Mouse (Mus musculus): ENCODE data around the gene Wnt3.

Wnt3 gene

DNA sequence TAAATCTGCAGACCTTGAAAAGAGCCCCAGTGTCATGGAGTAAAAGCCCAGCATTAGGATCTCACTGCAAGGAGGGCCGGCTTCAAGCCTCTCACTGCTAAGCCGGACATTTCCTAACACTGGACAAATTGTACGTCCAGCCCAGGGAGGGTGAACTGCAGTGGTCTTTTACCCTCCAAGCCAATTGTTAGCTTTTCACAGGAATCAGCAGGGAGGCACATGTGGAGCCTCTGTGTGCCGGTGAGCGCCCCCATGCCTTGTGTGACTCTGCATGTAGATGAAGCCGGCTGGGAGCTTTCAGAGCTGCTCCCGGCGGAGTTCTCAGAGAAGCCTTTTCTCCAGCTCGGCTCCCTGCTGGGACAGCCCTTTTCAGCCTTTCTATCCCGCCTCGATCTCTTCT lies 66.9 kb downstream of the Wnt3 start:
- no peak for DNase-seq (ENCODE audit: low spot score)

DNA sequence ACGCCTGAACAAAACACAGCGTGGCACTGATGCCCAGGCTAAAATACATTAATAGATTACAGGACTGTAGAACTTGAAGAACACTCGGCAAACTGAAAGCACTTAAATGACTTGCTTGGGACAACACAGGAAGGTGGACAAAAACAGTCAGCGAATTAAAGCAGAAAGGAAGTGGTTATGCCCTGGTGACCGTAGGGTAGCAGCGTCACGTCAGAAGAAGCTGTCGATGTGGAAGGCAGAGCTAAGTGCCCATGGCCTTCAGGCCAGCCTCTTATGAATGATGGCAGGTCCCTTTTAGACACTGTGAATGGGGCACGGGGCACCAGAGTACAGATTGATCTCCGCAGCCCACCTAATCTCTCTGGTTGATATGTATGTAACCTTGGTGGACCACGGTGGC lies 74.3 kb downstream of the Wnt3 start:
- no peak for DNase-seq (ENCODE audit: low spot score)

DNA sequence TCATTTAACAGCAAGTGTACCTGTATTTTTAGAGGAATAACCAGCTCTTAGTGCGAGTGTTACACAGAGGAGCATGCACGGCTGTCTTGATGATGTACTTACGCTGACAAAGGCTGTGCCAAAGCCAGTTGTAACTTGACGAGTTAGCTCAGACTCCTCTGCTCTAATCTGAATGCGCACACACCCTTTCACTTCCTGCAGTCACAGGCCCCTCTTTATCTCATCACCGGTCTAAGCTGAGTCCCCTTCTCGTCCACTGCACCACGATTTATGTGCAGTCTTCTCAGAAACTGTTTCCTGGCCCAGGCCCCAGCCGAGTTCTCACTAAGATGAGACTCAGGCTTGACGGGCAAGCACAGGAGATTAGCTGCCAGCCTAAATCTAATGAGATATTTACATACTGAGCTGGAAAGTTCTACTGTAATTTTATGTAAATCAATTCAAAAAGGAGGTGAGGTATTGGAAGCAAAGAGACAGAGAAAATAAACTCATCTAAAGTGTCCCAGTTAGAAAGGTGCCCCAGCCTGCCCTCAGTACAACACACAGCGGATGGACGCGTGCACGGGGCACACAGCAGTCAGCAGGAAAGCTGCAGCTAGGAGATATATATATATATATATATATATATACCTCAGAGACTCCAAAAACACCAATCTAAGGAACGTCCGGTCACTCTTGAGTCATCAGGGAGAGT lies 78.8 kb downstream of the Wnt3 start:
- DNase-seq (ENCODE audit: low spot score) = no peak

DNA sequence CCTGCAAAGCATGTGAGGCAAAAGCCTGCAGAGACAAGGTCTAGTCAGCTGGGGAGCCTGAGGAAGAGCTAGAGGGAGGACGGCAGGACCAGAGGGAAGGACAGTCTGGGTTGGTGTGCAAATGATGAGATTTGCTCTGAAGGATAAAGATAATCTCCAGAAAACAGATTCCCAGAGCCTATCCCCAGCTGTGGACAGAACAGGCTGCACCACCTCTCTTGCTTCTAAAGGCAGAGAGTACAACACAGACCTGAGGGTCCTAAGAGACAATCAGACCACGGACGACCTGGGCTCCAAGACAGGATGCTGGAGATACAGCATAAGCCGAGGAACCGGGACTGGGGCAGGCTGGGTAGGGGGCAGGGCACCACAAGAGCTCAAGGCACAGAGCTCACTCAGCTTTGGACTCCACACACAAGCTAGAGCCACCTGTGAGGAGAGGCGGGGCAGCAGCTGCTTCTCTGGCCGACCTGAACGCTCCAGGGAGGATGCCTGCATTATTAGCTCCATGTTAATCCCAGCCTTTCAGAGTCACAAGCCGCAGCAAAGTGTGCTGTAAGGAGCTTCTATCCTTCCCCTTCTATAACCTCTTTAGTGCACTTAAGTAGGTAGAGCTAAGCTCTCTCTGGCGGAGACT lies 79.5 kb downstream of the Wnt3 start:
- no peak for DNase-seq (ENCODE audit: low spot score)

DNA sequence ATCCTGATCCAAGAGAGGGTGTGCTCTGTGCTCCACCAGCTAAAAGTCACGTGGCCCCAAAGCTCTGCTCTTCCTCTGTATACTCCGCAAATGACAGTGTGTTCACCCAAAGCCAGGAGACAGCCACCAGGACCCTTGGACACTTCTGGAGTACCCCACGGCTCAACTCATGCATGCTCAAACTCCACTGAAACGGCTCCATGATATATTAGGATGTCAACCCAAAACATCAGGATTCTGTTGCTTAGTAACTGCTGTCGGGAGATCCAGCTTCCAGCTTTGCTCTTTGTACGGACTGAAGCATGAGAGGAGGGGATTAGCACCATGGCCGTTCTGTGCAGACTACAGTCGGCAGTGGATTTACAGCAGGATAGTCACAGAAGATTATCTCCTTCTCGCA lies 80.3 kb downstream of the Wnt3 start:
- no peak for DNase-seq (ENCODE audit: low spot score)

DNA sequence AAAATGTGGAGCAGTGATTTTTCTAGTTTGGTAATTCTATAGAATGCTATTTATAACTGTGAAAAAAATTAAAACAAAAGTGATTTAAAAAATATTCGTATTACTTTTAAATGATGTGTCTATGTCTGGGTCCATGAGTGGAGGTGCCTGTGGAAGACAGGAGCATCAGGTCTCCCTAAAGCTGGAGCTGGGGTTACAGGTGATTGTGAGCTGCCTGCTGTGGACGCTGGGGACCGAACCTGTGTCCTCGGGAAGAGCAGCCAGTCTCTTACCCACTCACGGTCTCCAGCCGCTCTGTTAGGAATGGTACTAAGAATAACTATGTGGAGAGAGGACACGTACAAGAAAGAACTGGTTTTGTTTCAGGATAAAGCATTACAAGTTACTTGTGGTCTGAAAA lies 82.7 kb downstream of the Wnt3 start:
- no peak for DNase-seq (ENCODE audit: low spot score)

DNA sequence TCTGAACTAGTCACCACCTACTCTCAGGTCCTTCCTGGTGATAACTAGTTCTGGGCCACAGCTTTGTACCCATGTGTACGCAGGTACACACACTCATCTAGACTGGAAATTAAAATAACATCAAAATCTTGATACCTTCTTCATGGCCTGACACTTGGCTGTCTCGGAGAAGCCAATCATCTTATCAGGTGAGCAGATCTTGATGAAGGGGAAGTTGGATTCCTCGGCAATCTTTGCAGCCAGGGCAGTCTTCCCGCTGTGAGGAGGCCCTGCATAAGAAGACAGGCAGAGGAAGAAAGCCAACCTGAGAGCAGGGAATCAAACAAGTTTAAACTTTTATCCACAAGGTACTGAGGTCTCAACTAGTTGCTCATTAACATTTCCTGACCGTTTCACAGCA lies 84.8 kb downstream of the Wnt3 start:
- no peak for DNase-seq (ENCODE audit: low spot score)

DNA sequence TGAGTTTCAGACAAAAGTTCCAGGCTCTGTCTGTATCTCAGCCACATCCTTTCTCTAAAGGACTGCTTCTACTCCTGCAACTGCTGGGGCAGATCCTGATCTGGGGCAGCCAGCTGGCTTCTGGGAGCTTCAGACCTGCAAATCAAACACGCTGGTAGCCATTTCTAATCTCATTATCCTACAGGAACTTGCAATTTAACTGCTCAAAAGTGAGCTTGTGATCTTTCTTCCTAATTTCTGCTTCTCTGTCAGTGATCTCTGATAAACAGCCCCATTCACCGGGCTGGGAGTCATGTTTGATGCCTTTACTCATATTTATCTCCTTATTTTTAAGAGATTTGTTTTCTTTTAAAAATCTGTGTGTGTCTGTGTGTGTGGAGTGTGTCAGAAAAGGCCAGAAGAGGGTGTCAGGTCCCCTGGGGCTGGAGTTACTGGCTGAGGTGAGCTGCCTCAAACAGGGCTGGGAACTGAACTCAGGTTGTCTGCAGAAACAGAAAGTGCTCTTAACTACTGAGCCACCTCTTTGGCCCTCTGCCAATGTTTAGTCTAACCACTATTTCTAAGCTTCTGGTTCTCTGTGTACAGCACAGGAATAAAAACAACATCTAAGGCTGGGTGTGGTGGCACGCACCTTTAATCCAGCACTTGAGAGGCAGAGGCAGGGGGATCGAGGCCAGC lies 86.1 kb downstream of the Wnt3 start:
- DNase-seq (ENCODE audit: low spot score) = no peak

DNA sequence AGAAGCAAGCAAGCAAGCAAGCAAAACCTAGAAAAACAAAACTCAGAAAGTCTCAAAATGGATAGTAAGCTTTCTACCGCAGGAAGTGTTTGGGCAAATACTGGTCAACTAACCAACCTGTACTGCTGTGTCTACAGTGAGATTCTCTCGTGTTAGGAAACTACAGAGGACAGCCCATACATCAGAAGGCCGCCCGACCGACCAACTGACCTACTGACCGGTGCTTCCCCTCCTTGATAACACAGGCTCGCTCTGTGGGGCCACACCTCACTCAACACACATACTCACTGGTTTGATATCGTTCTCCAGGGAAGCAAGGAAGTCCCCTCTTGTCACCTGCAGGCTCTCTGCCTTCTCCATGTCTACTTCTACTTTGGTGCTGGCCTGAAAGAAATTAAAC lies 89.0 kb downstream of the Wnt3 start:
- DNase-seq (ENCODE audit: low spot score) = no peak

DNA sequence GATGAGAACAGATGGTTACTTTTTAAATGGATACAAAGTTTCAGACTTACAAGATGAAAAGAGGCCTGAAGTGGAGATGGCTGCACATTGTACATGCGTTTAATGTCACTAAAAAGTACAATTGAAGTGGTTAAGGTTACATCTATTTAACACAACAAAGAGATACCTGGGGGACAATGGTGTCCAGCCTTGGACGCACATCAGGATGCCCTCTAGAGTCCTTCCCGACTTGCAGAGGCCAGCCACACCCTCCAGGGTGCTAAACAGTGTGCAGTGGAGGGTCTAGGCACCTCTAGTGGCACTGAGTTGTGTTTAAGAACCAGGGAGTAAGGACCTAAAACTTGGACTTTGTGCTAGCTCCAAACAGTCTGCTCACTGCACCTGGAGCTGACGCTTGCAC lies 90.5 kb downstream of the Wnt3 start:
- no peak for DNase-seq (ENCODE audit: low spot score)

DNA sequence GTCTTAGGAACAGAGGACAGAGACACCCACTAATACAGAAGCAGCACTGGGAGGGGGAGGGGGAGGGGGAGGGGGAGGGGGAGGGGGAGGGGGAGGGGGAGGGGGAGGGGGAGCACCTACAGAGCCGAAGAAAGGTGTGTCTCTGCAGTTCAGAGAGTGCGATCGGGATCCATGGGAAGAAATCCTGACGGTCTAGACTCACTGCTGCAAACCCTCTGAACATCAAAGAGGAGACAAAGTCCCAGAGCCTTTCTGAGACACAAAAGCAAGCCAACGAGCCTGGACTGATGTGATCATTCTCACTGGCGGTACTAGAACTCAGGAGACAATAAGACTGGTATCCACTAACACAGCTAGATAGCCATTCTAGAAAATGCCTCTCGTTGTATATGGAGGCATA lies 91.4 kb downstream of the Wnt3 start:
- no peak for DNase-seq (ENCODE audit: low spot score)

Data from adipocyte (in vitro differentiated cells).